Mouse (Mus musculus): ENCODE results near the gene H2al1c. TPM values are rescaled to one million over a fixed set of nuclear protein-coding genes. Genes with fewer than 3 reads are reported as not detected.
A peak's percentile ranks its signal among the peaks of the same experiment; 100 is the strongest.

H2al1c gene
- polyA plus RNA-seq, 1 experiment from 2014 or later, result not detected

GRCm38 (mm10) chrX:11345762-11346161, 40.3 kb downstream of the H2al1c start:
- no peak overlapping the region for H3K4me3 ChIP-seq (replicated peaks; ENCODE audit: low read depth, low read length)
- peak; percentile 45 for DNase-seq
- no peaks in the 10 kb centered on the region for H3K9me3 ChIP-seq (ENCODE audit: control insufficient read depth, low read length)
- no peaks in the 10 kb centered on the region for H3K4me1 ChIP-seq (ENCODE audit: control insufficient read depth, insufficient read depth, low read length)
- no peak overlapping the region for H3K4me2 ChIP-seq (ENCODE audit: low read length)
- no peaks in the 10 kb centered on the region for H3K36me3 ChIP-seq (ENCODE audit: control insufficient read depth, insufficient read depth, low read length)
- ATAC-seq (ENCODE audit: low FRiP score, low TSS enrichment), result no peak
- no peak overlapping the region for H3K27ac ChIP-seq (replicated peaks; ENCODE audit: low read depth, low read length)
- no peaks in the 10 kb centered on the region for H3K27me3 ChIP-seq (ENCODE audit: control insufficient read depth, insufficient read depth, low read length)
- 65% methylated on average over 9 of the region's 9 CpGs for WGBS
- H3K9ac ChIP-seq (replicated peaks; ENCODE audit: low read length), result no peak overlapping the region

GRCm38 (mm10) chrX:11346756-11347155, 41.3 kb downstream of the H2al1c start:
- no peak overlapping the region for H3K27ac ChIP-seq (replicated peaks; ENCODE audit: low read depth, low read length)

More at GRCm38 (mm10) chrX:11346756-11347155, 41.3 kb downstream of the H2al1c start:
- Histone ChIP-seq H3K4me3 (replicated peaks; ENCODE audit: low read depth, low read length) (no peak overlapping the region), H3K36me3 (ENCODE audit: control insufficient read depth, insufficient read depth, low read length) (no peaks in the 10 kb centered on the region), H3K4me1 (ENCODE audit: control insufficient read depth, insufficient read depth, low read length) (no peaks in the 10 kb centered on the region), H3K9ac (replicated peaks; ENCODE audit: low read length) (no peak overlapping the region), H3K27me3 (ENCODE audit: control insufficient read depth, insufficient read depth, low read length) (no peaks in the 10 kb centered on the region), H3K4me2 (ENCODE audit: low read length) (no peak overlapping the region), H3K9me3 (ENCODE audit: control insufficient read depth, low read length) (no peaks in the 10 kb centered on the region)
- ATAC-seq (ENCODE audit: low FRiP score, low TSS enrichment) (no peak), DNase-seq (no peak)
- 88% methylated on average over 3 of the region's 3 CpGs for WGBS

Other genes starting within 250 kb of the H2al1c start
- gene H2al1a, start 6.4 kb upstream of the H2al1c start, polyA plus RNA-seq (2014; fragmentation: Nextera tagmentation; extraction: Ambion mirVana), result not detected in 2 replicates
- gene H2al1b, start 3.2 kb upstream of the H2al1c start, polyA plus RNA-seq (2014; fragmentation: Nextera tagmentation; extraction: Ambion mirVana), result not detected in 2 replicates
- gene H2al1d, start 3.2 kb downstream of the H2al1c start, polyA plus RNA-seq (2014; fragmentation: Nextera tagmentation; extraction: Ambion mirVana), result not detected in 2 replicates
- not detected in 2 replicates for gene H2al1e, start 6.3 kb downstream of the H2al1c start, polyA plus RNA-seq (2014; fragmentation: Nextera tagmentation; extraction: Ambion mirVana)
- not detected in 2 replicates for gene H2al1f, start 9.5 kb downstream of the H2al1c start, polyA plus RNA-seq (2014; fragmentation: Nextera tagmentation; extraction: Ambion mirVana)
- gene H2al1g, start 12.6 kb downstream of the H2al1c start, polyA plus RNA-seq (2014; fragmentation: Nextera tagmentation; extraction: Ambion mirVana), result not detected in 2 replicates
- gene H2al1h, start 15.8 kb downstream of the H2al1c start, polyA plus RNA-seq (2014; fragmentation: Nextera tagmentation; extraction: Ambion mirVana), result not detected in 2 replicates
- not detected in 2 replicates for gene H2al1i, start 19.0 kb downstream of the H2al1c start, polyA plus RNA-seq (2014; fragmentation: Nextera tagmentation; extraction: Ambion mirVana)
- gene H2al1j, start 22.2 kb downstream of the H2al1c start, polyA plus RNA-seq (2014; fragmentation: Nextera tagmentation; extraction: Ambion mirVana), result not detected in 2 replicates

Data from midbrain, embryonic 14.5 days (tissue).